Mouse (Mus musculus): Measurements from ENCODE around the gene Rrp36. TPM values are rescaled to one million over a fixed set of nuclear protein-coding genes. Genes with fewer than 3 reads are reported as not detected.

The Rrp36 gene
- polyA plus RNA-seq, 1 experiment from 2014 or later, result 56.4 TPM

DNA sequence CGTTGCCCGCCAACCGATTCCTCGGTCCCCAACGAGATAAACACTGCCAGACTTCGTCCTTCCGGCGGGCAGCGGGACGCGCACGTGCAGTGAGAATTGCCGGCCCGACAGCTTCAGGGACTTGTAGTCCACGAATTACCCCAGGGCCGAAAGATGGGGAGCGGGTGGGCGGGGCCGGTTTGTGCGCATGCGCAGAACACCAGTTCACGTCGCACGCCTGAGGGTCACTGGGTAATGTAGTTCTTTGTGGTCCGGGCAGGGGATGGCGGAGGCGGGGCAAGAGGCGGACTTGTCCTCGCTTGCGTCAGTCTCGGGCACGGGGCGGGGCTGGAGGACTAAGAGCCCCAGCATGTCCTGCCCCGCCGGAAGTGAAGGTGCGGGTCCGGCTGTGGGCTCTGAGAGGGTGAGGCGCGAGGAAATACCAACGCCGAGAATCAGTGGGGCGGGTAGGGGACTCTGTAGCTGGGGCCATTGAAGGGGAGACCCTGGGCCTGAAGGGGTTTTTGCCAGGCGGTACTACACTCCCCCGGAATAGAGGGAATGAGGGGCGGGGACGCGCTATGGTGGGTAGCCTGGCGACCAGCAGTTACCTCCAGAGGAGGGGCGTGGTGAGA lies 6.7 kb upstream of the Rrp36 start, which contains the start of gene Klhdc3:
Klhdc3 (minus strand) TSS at position 155 of the 614 bp plus-strand sequence.
- Histone ChIP-seq H3K9ac (peak within 1 kb of the TSS; percentile 76), H3K4me3 (replicated peaks) (peak within 1 kb of the TSS; percentile 89), H3K9me3 (no peaks in the 10 kb centered on the region), H3K4me2 (replicated peaks) (peak within 1 kb of the TSS; percentile 92), H3K27me3 (replicated peaks) (no peaks in the 10 kb centered on the region), H3K36me3 (peaks cover 47% of the 10 kb centered on the region), H3K27ac (peak within 1 kb of the TSS; percentile 93), H3K4me1 (replicated peaks) (peaks cover 23% of the 10 kb centered on the region)
- peak; percentile 99 for ATAC-seq
- WGBS, result under 1% methylated on average over 49 of the region's 49 CpGs

DNA sequence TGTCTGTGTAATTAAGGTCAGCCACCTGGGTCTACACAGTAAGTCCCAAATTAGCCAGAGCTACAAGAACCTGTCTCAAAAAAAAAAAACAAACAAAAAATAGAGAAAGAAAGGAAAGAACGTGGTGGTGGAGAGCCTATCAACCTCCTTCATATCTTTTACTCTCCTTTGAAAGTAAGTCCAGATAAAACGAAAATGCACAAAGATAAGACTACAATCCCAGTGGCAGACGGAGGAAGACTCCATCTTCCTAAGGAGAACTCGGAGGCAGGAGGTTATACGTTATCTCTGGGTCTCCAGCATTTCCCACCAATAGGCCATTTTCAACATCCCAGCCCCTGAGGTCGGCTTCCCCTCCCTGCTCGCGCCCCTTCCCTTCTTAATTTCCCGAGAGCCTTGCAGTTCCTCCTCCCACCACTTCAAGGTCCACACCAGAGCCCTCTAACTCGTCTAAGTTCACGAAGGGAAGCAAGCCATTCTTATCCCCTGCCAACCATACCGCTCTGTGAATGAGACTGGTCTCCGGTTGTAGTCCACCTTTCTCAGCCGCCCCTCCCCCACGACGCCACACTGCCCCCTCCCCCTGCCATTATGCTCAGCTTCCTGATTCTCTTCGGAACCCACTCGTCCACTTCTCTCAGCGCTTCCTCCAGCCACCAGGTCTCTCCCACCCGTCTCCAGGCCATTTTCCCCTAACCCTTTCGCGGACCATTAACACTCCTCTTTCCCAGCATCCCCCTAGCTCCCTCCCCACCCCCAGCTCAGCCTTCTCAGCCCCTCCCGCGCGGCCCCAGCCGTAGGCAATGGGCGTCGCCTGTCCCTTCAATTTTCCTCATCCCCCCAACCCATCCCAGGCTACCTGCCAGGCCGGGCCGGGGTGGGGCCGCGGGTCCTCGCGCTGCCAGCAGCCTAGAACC lies 5.9 kb upstream of the Rrp36 start:
- under 1% methylated on average over 34 of the region's 34 CpGs for WGBS
- no peak; the same call in none of the 2 replicates for ATAC-seq
- peaks cover 42% of the 10 kb centered on the region for H3K36me3 ChIP-seq

DNA sequence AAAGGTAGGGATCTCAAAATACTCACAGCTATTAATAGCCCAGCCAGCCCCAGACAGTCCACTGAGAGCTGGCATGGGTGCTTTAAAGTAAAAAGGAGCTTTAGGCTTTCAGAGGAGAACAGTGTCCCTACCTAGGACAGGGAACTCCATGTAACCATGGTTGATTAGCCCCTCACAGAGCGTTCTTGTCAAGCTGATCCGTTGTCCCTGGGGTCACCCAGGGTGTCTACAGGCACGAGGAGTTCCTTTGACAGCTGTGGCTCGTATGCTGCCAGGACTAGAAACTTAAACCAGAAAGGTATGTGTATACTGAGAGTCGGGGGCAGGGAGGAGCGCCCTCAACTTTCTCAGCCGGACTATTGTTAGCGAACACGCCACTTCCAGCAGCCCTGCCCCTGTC lies 4.8 kb upstream of the Rrp36 start:
- WGBS, result 53% methylated on average over 9 of the region's 9 CpGs
- peak overlapping the region; percentile 76 for H3K9ac ChIP-seq

More for the DNA sequence above, 5.9 kb upstream of the Rrp36 start:
- no peaks in the 10 kb centered on the region for H3K9me3 ChIP-seq
- peak overlapping the region; percentile 89 for H3K4me3 ChIP-seq (replicated peaks)
- H3K4me2 ChIP-seq (replicated peaks), result peak overlapping the region; percentile 71
- peaks cover 25% of the 10 kb centered on the region for H3K4me1 ChIP-seq (replicated peaks)
- peak overlapping the region; percentile 93 for H3K27ac ChIP-seq
- H3K9ac ChIP-seq, result peak overlapping the region; percentile 76
- no peaks in the 10 kb centered on the region for H3K27me3 ChIP-seq (replicated peaks)

DNA sequence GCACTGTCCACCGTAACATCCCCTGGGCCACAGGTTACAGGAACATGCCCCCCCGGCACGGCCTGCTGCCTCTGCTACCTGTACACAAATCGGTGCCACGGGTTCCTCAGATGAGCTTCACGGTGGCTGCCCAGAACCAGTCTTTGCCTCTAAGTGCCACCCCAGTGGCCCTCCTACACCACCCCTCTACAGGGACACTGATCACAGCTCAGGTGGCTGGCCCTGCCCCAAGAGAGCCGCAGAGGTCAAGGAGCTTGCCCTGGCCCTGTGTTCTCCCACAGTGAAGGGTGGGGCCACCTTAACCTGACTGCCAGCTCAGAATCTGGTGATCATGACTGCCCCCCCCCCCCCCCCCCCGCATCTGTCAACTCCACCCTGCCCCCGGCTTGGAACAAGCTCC lies 4.3 kb upstream of the Rrp36 start, which contains the start of gene Mea1:
Mea1 (plus strand) TSS at position 378 of the 400 bp plus-strand sequence.
- Histone ChIP-seq H3K27me3 (replicated peaks) (no peaks in the 10 kb centered on the region), H3K4me1 (replicated peaks) (peaks cover 36% of the 10 kb centered on the region), H3K4me2 (replicated peaks) (peak within 1 kb of the TSS; percentile 71), H3K27ac (no peak within 1 kb of the TSS; the same call in 1 of the 2 replicates), H3K9ac (peak within 1 kb of the TSS; percentile 76), H3K36me3 (peaks cover 32% of the 10 kb centered on the region), H3K4me3 (replicated peaks) (peak within 1 kb of the TSS; percentile 89), H3K9me3 (no peaks in the 10 kb centered on the region)
- no peak for ATAC-seq
- WGBS, result 82% methylated on average over 8 of the region's 9 CpGs

More for the DNA sequence above, 4.8 kb upstream of the Rrp36 start:
- no peaks in the 10 kb centered on the region for H3K9me3 ChIP-seq
- H3K4me2 ChIP-seq (replicated peaks), result peak overlapping the region; percentile 71
- no peaks in the 10 kb centered on the region for H3K27me3 ChIP-seq (replicated peaks)
- no peak for ATAC-seq
- H3K36me3 ChIP-seq, result peaks cover 36% of the 10 kb centered on the region
- H3K27ac ChIP-seq, result no peak overlapping the region
- H3K4me1 ChIP-seq (replicated peaks), result peaks cover 34% of the 10 kb centered on the region
- peak overlapping the region; percentile 89; the same call in 1 of the 2 replicates for H3K4me3 ChIP-seq (replicated peaks)

DNA sequence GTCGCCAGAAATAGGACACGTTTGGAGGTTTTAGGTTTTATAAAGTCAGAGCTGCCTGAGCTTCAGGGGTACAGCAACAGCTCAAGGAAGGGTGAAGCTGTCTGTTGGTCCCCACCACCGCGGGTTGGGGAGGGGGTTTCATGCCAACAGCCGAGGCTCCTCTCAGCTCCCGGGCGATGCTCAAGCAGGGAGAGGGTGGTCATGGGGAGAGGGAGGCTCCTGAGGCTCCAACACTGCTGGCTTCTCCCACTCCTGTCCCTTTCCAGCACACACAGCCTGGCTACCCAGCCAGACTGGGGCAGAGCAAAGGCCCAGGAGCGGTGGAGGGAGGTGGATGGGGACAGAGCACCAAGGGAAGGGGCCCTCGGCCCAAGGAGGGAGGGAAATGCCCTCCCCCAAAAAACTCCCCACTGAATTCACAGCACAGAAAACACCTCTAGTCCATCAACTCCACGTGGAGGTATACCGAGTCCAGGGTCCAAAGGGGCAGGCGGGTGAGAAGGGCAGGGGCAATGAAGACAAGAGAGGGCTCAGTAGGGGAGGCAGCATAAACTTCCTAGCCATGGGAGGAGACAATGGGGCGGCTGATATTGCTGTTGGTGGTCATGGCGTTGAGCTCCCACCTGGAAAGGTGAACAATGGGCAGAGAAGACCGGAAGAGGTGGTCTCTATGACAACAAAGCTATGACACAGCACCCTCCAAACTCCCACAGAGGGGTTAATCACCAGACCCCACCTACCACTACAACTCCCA lies 555 bp upstream of the Rrp36 start:
- peak; percentile 44 for ATAC-seq
- 25% methylated on average over 15 of the region's 15 CpGs for WGBS
- Histone ChIP-seq H3K36me3 (peaks cover 38% of the 10 kb centered on the region), H3K27me3 (replicated peaks) (no peaks in the 10 kb centered on the region), H3K4me3 (replicated peaks) (peak overlapping the region; percentile 77), H3K9ac (peak overlapping the region; percentile 45), H3K4me2 (replicated peaks) (peak overlapping the region; percentile 76), H3K27ac (peak overlapping the region; percentile 62), H3K9me3 (no peaks in the 10 kb centered on the region), H3K4me1 (replicated peaks) (peaks cover 34% of the 10 kb centered on the region)

DNA sequence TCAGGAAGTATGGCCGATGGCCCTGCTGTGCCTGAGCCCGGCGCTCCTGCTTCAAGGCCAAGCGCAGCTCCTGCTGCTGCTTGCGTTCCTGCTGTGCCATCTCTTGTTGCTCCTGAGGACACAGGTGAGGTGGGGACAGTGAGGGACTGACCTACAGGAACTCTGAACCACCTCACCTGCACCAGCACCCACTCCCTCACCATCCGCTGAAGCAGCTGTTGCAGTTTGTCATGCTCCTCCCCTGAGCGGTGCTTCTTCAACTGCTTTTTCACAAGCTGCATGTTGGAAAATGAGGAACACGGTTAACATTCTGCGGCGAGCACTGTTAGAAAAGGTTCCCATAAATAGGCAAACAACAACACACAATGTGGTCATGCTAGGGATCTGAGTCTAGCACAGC lies 4.2 kb downstream of the Rrp36 start:
- Histone ChIP-seq H3K4me2 (replicated peaks) (no peak overlapping the region), H3K27ac (no peak overlapping the region), H3K36me3 (peaks cover 36% of the 10 kb centered on the region), H3K4me1 (replicated peaks) (peaks cover 15% of the 10 kb centered on the region), H3K27me3 (replicated peaks) (no peaks in the 10 kb centered on the region), H3K4me3 (replicated peaks) (no peak overlapping the region), H3K9me3 (no peaks in the 10 kb centered on the region), H3K9ac (no peak overlapping the region)
- ATAC-seq, result no peak
- WGBS, result 96% methylated on average over 10 of the region's 10 CpGs

DNA sequence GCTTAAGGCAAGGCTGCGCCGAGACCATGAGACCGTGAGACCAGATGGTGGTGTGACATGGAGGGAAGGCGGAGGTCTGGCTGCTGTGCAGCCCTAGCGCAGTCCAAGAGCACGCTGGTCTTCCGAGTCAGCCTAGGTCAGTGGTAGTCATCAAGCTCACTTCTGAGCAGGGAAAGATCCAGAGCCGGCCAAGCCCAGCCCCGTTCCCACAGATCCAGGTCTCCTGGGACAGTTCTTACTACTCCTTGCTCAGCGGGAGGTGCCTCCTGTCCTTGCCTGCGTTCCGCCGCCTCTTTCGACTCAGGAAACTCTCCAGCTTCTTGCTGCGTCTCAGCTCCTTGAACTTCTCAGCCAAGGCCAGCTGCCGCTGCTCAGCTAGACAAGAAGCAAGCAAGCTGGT lies 6.4 kb downstream of the Rrp36 start:
- no peak for ATAC-seq
- H3K36me3 ChIP-seq, result peaks cover 51% of the 10 kb centered on the region
- H3K9ac ChIP-seq, result no peak overlapping the region
- no peak overlapping the region for H3K27ac ChIP-seq
- H3K27me3 ChIP-seq (replicated peaks), result no peaks in the 10 kb centered on the region
- 92% methylated on average over 16 of the region's 16 CpGs for WGBS
- H3K9me3 ChIP-seq, result no peaks in the 10 kb centered on the region
- H3K4me2 ChIP-seq (replicated peaks), result no peak overlapping the region
- no peak overlapping the region for H3K4me3 ChIP-seq (replicated peaks)
- 0 out of 2 replicates have a peak, but pooled peaks cover 1% of the 10 kb centered on the region for H3K4me1 ChIP-seq (replicated peaks)

DNA sequence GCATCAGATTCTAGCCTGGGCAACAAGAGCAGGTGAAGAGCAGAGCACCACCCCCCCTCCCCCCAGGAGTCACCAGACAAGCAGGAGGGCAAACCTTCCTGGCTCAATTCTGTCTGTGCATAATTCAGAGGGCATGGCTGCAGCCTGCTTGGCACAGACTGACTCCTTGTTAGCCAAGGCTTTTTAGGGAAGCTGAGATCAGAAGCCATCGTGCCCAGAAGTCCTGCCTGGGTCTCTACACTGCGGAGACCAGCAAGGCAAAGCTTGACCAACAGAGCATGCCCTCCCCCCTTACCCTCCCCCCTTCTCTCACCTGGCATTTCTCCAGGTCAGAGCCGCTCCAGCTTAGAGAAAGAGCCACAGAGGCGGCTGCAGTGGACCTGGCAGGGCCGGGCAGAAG lies 11.4 kb downstream of the Rrp36 start:
- H3K36me3 ChIP-seq, result peaks cover 72% of the 10 kb centered on the region
- no peaks in the 10 kb centered on the region for H3K9me3 ChIP-seq
- H3K4me2 ChIP-seq (replicated peaks), result no peak overlapping the region
- 88% methylated on average over 5 of the region's 5 CpGs for WGBS
- no peaks in the 10 kb centered on the region for H3K4me1 ChIP-seq (replicated peaks)
- H3K9ac ChIP-seq, result no peak overlapping the region
- H3K27me3 ChIP-seq (replicated peaks), result no peaks in the 10 kb centered on the region
- H3K27ac ChIP-seq, result no peak overlapping the region
- H3K4me3 ChIP-seq (replicated peaks), result no peak overlapping the region
- ATAC-seq, result no peak

DNA sequence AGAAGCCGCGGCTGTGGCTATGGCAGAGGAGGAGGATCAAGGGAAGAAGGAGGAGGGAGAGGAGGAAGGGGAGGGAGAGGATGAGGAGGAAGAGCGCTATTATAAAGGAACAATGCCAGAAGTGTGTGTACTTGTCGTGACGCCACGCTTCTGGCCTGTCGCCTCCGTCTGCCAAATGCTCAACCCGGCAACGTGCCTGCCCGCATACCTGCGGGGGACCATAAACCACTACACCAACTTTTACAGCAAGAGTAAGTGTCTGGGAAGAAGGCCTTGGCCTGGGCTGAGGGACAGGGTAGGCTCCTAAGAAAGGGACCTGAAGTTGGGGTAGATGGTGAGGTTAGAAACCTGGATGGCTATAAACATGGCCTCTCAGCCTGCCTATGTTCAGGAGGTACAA lies 12.2 kb downstream of the Rrp36 start:
- Histone ChIP-seq H3K27me3 (replicated peaks) (no peaks in the 10 kb centered on the region), H3K4me3 (replicated peaks) (no peak overlapping the region), H3K4me1 (replicated peaks) (no peaks in the 10 kb centered on the region), H3K4me2 (replicated peaks) (no peak overlapping the region), H3K9ac (no peak overlapping the region), H3K27ac (no peak overlapping the region), H3K9me3 (no peaks in the 10 kb centered on the region), H3K36me3 (peaks cover 75% of the 10 kb centered on the region)
- WGBS, result 83% methylated on average over 12 of the region's 12 CpGs
- no peak for ATAC-seq

DNA sequence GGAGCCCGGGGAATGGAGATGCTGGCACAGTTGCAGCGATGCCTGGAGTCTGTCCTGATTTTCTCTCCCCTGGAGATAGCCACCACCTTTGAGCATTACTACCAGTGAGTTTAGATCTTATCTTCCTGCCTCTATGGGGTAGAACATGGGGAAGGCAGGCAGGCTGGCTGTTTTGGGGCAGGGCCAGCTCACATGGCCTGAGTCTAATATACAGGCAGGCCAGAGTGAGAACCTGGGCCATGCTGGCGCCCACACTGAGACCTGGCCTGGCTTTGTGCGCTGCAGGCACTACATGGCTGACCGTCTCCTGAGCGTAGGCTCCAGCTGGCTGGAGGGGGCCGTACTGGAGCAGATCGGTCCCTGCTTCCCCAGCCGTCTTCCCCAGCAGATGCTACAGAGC lies 12.8 kb downstream of the Rrp36 start:
- no peak overlapping the region for H3K4me3 ChIP-seq (replicated peaks)
- WGBS, result 97% methylated on average over 9 of the region's 9 CpGs
- no peak overlapping the region for H3K4me2 ChIP-seq (replicated peaks)
- H3K27me3 ChIP-seq (replicated peaks), result no peaks in the 10 kb centered on the region
- no peak for ATAC-seq
- no peaks in the 10 kb centered on the region for H3K9me3 ChIP-seq
- H3K4me1 ChIP-seq (replicated peaks), result no peaks in the 10 kb centered on the region
- H3K9ac ChIP-seq, result no peak overlapping the region
- H3K27ac ChIP-seq, result no peak overlapping the region
- peaks cover 72% of the 10 kb centered on the region for H3K36me3 ChIP-seq

DNA sequence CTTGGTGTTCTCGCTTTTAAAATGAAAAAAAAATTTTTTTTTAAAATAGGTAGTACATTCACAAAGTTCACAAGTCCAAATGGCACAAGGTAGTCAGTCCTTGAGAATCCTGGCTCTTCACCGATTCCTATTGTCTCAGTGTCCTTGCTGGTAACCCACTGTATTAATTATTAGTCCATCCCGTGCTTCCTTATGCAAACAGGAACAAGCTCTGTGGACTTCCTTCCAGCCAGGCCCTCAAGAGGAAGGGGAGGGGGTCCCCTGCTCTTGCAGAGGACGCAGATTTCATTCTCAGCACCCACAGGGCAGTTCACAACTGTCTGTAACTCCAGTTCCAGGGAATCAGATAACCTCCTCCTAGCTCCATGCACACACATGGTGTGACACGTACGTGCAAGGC lies 18.1 kb downstream of the Rrp36 start:
- WGBS, result 74% methylated on average over 6 of the region's 6 CpGs
- Histone ChIP-seq H3K36me3 (peaks cover 64% of the 10 kb centered on the region), H3K27ac (no peak overlapping the region), H3K4me1 (replicated peaks) (peaks cover 18% of the 10 kb centered on the region), H3K9ac (no peak overlapping the region), H3K4me3 (replicated peaks) (no peak overlapping the region), H3K27me3 (replicated peaks) (no peaks in the 10 kb centered on the region), H3K9me3 (no peaks in the 10 kb centered on the region), H3K4me2 (replicated peaks) (no peak overlapping the region)
- ATAC-seq, result no peak

Measured in intestine, embryonic 15.5 days (tissue).